Mouse (Mus musculus) activated CD4-positive, CD25-positive, alpha-beta regulatory T cell, adult 4 months (primary cell): ENCODE data around the gene Jhy. TPM values are rescaled to one million over a fixed set of nuclear protein-coding genes. Genes with fewer than 3 reads are reported as not detected.

Experiments used
- ATAC-seq: one replicate; pipeline ENCODE4 v1.8.0; 2017
- polyA plus RNA-seq, 2 experiments: library from polyadenylated mRNA; unstranded; fragments of 100-300 nt; shearing (Covaris generic); gene quantifications; one replicate each; pipeline ENCODE4 v1.2.1; 2017

Jhy gene
- polyA plus RNA-seq, 2 experiments from 2014 or later, result not detected

DNA sequence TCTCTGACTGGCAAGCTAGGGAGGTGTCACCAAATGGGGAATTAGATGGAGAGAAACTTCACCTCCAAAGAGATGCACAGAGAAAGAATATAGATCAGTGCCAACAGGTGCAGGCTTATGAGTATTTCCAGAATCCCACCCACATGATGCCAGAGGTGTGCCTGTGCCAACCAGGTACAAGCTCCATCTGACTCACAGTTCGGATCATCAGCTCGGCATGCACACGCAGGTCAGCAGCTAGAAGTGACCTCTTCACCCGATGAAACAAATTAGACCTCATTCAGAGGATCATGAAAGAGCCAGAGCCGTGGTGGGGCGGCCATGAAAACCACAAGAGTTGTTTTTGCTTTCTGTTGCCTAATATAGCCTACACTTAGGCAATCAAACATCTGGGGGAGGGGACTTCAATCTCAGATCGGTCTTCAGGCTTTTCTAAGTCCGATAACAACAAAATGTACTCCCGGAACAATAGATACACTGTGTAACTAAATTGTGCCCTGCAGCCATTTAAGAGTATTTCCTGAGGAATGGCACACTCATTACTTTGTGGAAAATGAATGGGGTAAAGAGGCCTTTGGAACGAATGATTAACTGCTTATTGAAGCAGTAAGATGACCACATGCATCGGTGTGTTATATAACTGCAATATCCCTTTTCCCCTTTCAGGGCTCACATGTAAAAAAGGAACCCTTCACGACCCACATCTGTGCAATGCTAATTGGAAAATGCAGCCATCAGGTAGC, 45.9 kb downstream of the Jhy start:
- no peak for ATAC-seq

DNA sequence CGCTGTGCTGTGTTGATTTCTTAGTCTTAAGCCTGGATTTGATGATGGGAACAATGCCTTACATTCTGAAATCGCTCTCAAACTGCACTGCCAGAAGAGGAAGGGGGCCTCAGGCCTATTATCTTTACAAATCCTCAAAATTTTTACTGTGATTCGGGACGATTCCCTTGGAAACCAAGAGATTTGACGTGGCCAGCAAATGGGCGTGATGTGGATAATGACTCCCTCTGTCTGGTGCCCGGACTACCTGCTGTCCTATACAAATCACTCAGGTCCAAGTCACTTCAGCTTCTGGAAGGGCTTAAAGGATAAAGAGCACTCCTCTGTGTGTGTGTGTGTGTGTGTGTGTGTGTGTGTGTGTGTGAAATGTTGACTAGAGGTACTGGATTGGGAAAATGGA, 55.0 kb downstream of the Jhy start:
- ATAC-seq, result no peak

- ATAC-seq, result no peak
Measured at GRCm38 (mm10) chr9:40908411-40908810, 55.5 kb downstream of the Jhy start.

- no peak for ATAC-seq
Measured at GRCm38 (mm10) chr9:40907413-40907812, 56.5 kb downstream of the Jhy start.

DNA sequence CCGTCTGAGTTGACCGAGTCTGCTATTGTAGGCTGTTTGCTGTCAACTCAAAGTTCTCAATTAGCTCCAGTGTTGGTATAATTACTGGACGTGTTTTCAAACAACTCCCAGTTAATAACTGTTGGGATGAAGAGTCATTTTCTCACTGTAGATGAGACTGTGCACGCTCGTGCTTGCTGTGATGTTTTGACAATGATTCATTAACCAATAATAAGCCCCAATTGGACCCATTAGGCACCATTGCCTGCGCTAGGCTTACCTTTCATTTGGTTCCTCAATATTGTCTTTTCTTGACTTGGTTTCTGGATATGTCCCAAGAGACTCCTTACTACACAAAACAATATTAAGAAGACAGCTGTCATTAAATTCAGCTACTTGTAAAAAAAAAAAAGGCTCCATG, 71.5 kb downstream of the Jhy start:
- ATAC-seq, result no peak

- ATAC-seq, result no peak
Measured at GRCm38 (mm10) chr9:40889389-40889788, 74.5 kb downstream of the Jhy start.

DNA sequence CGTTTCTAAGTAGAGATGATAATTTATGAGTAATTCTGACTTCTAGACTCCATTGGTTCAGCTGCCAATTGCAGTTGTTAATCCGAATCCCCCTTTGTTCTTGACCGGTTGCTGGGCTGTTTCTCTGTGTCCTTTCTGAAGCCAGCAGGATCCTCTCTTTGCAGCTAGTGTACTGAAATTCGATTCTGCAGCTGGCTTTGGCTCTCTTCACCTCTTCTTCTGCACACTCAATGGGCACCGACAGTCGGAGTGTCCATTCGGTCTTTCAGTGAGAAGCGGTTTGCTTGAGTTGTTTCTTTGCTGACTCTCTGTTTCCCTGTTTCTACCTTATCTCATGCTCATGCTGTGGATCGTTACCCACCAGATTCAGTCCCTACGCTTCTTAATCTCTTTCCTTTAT, 78.2 kb downstream of the Jhy start:
- no peak for ATAC-seq

DNA sequence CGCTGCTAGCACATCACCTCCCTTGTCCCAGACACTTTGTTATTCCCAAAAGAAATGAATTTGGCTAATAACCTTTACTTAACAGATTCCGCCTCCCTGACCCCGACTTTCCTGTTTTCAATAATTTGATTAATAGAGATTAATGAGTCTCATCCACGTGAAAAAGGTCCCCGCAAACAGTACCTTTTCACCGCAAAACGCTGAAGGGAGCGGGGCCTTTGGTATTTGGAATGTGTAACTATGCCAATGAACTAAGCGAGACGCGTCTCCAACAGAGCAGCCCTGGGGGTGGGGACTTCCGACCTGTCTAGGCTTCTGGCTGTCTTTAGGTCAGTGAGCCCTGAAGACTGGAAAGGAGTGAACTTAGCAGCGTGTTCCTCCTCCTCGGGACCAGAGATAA, 84.9 kb downstream of the Jhy start:
- no peak for ATAC-seq

- ATAC-seq, result no peak
Measured at GRCm38 (mm10) chr9:40878291-40878945, 85.5 kb downstream of the Jhy start.

- no peak for ATAC-seq
Measured at GRCm38 (mm10) chr9:40877881-40878235, 86.1 kb downstream of the Jhy start.

DNA sequence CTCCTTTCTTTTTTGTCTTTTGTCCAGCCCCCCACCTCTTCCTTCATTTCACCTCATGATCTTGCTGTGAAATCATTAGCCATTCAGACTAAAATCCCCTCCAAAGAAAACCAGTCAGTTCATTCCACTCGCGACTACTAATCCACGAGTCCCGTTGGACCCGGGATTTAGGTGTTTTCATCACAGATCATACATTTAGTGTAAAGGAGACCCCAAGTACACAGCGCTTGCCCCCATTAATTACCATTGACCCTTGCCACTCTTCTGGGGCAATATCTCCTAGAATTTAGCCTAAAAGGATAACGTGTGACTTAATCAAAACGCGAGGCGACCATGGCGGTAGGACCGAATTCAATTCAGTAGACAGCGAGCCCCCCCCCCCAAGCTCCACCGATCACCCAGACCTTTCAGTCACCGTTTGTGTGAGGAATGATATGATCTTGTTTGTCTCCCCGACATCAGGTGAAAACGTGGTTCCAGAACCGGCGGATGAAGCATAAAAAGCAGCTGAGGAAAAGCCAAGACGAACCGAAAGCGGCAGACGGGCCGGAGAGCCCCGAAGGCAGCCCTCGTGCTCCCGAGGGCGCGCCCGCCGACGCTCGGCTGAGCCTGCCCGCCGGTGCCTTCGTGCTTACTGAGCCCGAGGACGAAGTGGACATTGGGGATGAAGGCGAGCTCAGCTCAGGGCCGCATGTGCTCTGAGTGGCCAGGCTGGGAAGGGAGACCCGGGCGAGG, 86.6 kb downstream of the Jhy start:
- no peak for ATAC-seq

DNA sequence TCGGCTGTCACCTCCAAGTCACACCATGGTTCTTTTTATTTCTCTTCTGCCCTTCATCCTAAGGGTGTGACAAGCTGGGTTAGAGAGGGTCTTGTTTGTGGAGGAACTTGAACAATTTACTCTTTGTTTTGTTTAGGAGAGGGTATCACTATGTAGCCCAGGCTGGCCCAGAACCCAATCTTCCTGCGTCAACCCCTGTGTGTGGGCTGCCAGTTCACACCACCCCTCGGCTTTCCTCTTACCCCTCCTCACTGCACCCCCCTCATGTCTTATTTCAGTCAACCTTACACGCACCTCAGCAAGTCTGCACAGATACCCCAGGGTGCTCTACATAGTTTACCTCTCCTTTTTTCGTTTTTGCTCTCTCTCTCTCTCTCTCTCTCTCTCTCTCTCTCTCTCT, 87.2 kb downstream of the Jhy start:
- ATAC-seq, result no peak

DNA sequence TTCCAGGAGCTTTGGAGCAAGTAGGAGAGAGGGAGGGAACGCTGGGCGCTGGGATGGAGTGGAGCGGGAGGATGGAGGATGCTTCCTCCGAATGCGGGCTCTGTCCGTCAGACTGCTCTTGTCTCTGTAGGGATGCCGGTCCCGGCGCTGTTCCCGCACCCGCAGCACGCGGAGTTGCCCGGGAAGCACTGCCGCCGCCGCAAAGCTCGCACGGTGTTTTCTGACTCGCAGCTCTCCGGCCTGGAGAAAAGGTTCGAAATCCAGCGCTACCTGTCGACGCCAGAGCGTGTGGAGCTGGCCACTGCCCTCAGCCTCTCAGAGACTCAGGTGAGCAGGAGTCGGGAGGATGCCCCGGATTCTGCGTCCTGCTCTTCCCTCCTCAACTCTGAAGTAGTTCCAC, 87.8 kb downstream of the Jhy start:
- ATAC-seq, result no peak

- no peak for ATAC-seq
Measured at GRCm38 (mm10) chr9:40875431-40875830, 88.5 kb downstream of the Jhy start.

DNA sequence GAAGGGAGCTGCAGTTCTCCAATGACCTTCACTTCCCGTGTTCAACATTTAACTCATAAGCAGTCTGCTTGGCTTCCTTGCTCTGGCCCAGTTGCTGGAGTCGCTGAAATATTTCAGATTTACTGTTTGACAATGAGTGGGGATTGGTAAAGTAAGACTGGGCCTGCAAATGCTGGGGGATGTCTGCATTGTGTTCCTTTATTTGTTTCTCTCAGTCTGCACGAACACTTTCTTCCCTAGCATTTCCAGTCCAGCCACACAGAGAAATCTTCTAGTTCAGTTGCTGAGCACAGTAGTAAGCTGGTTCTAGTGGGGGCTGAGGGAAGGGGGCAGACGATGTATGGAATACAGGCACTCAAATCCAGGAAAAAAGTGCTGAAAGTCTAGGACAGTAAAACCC, 89.0 kb downstream of the Jhy start:
- no peak for ATAC-seq

- no peak for ATAC-seq
Measured at GRCm38 (mm10) chr9:40873556-40874470, 90.1 kb downstream of the Jhy start, which contains the start of gene Bsx. Gene Bsx, plus strand, starts transcription at chr9:40874127.

DNA sequence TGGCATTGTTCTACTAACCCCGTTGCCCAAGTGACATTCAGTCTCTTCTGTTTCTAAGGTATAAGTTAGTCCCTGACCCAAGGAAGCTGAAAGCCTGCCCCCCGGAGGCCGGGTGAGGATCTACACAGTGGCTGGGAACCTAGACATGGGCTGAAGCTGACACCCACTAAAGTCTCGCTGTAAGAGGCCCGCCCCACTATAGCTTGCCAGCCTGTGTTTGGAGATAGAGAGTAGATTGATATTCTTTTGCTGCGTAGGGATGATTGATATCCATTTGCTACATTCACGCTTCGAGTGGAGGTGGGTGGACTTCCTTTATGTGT, 91.8 kb downstream of the Jhy start:
- ATAC-seq, result no peak

GRCm38 (mm10) chr9:40871369-40872155, 92.4 kb downstream of the Jhy start:
- no peak for ATAC-seq

- no peak for ATAC-seq
Measured at GRCm38 (mm10) chr9:40870331-40870730, 93.6 kb downstream of the Jhy start.

- ATAC-seq, result no peak
Measured at GRCm38 (mm10) chr9:40859196-40859595, 104.7 kb downstream of the Jhy start.

DNA sequence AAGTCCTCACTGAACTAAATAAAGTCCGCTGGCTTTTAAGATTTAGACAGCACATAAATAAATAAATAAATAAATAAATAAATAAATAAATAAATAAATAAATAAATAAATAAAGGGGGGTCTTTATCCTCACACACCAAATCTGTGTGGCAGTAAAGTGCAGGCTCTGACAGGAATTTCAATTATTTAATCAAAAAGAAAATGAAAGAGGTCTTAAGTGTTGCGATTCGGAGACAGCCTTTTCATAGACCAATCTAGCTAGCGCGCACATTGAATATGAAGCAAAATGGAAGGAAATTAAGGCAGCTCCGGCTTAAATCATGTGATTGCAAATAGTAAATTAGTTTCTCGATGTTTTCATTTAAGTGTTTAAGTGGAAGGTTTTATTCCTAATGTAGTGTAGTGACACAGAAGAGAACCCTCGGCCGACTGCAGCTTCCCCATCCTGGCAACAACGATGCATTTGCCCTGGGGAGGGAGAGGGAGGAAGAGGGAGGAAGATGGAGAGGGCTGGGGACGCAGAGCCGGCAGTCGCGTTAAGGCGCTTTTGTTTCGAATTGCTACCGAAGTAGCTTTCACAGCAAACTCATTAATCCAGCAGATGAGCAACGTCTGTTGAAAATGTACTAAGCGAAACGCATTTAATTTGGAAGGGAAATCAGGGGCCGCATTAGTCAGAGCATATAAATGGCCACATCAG, 105.3 kb downstream of the Jhy start:
- no peak for ATAC-seq
